Mouse (Mus musculus): ENCODE measurements around the gene Ppp2r5e.

- no peak for TF ChIP-seq CTCF (IDR thresholded peaks at IDR 0.05; ENCODE audit: low read depth, low read length)
- no peak for TF ChIP-seq POLR2A (IDR thresholded peaks at IDR 0.05; ENCODE audit: extremely low read depth, insufficient read depth, low read length)
Measured at GRCm38 (mm10) chr12:75522360-75522759, 73.7 kb downstream of the Ppp2r5e start.

All from liver, adult 2 months (tissue).